In genomic region chr9:103558741-103559140, GRCm38 (mm10) we compare ENCODE assay signal across 10 mouse cellular contexts.
DNase-seq lines count a peak whose midpoint lies in the region; ATAC-seq and TF ChIP-seq lines count a peak whose summit lies in the region.
"Had no signal": no experiment of that assay in that cellular context is flagged by ENCODE, and none has a peak within 500 bp of the region (broad histone marks: within the 10 kb centered on the region; RNA-seq: fewer than 3 reads in every experiment).

No protein-coding gene starts in this region.

- peaks cover 36% of the 10 kb centered on the region for H3K4me1 ChIP-seq in heart, embryonic 13.5 days
- H3K4me1 ChIP-seq in heart, embryonic 11.5 days (ENCODE audit: control insufficient read depth, insufficient read depth, low read length), result peaks cover 21% of the 10 kb centered on the region
- 0 out of 2 replicates have a peak, but pooled peaks cover 4% of the 10 kb centered on the region for H3K4me1 ChIP-seq in lung, postnatal 0 days (ENCODE audit: insufficient read depth, low read depth, low read length)
- peaks cover 34% of the 10 kb centered on the region for H3K4me1 ChIP-seq in hindbrain, embryonic 14.5 days (replicated peaks; ENCODE audit: control insufficient read depth, insufficient read depth, low read length)
- peaks cover 30% of the 10 kb centered on the region for H3K4me1 ChIP-seq in midbrain, embryonic 14.5 days (ENCODE audit: control insufficient read depth, insufficient read depth, low read length)

- TF ChIP-seq CTCF in lung, postnatal 0 days (IDR thresholded peaks at IDR 0.05), result no peak

- no peak overlapping the region for H3K4me3 ChIP-seq in heart, embryonic 13.5 days
- no peak overlapping the region for H3K4me3 ChIP-seq in heart, embryonic 11.5 days (ENCODE audit: low read depth, low read length)
- H3K4me3 ChIP-seq in lung, postnatal 0 days (ENCODE audit: low read depth, low read length), result no peak overlapping the region
- H3K4me3 ChIP-seq in hindbrain, embryonic 14.5 days (replicated peaks; ENCODE audit: low read length), result no peak overlapping the region
- H3K4me3 ChIP-seq in midbrain, embryonic 14.5 days (replicated peaks; ENCODE audit: low read depth, low read length), result no peak overlapping the region
- H3K4me3 ChIP-seq: limb, embryonic 12.5 days had no signal

- ATAC-seq in heart, embryonic 13.5 days (ENCODE audit: extremely low read depth, insufficient number of reproducible peaks, low FRiP score, low TSS enrichment), result no peak
- ATAC-seq in heart, embryonic 11.5 days (replicated peaks; ENCODE audit: insufficient number of reproducible peaks, low FRiP score, low TSS enrichment), result no peak
- ATAC-seq in lung, postnatal 0 days, result peak; percentile 40; the same call in 1 of the 2 replicates
- peak; percentile 82; the same call in 1 of the 2 replicates for ATAC-seq in hindbrain, embryonic 14.5 days (ENCODE audit: low FRiP score)
- peak; percentile 74; the same call in 1 of the 2 replicates for ATAC-seq in midbrain, embryonic 14.5 days (ENCODE audit: low FRiP score, low TSS enrichment)

- TF ChIP-seq EP300 in lung, postnatal 0 days (IDR thresholded peaks at IDR 0.05), result no peak

- peaks cover 5% of the 10 kb centered on the region; the same call in 1 of the 2 replicates for H3K9me3 ChIP-seq in heart, embryonic 13.5 days
- H3K9me3 ChIP-seq in heart, embryonic 11.5 days (replicated peaks; ENCODE audit: control insufficient read depth, low read length), result peaks cover 2% of the 10 kb centered on the region; the same call in 1 of the 2 replicates
- no peaks in the 10 kb centered on the region for H3K9me3 ChIP-seq in lung, postnatal 0 days (ENCODE audit: low read length)
- H3K9me3 ChIP-seq in hindbrain, embryonic 14.5 days (ENCODE audit: control insufficient read depth, low read length), result no peaks in the 10 kb centered on the region
- peaks cover 5% of the 10 kb centered on the region; the same call in 1 of the 2 replicates for H3K9me3 ChIP-seq in midbrain, embryonic 14.5 days (ENCODE audit: control insufficient read depth, low read length)
- H3K9me3 ChIP-seq: limb, embryonic 12.5 days had no signal

- peaks cover 5% of the 10 kb centered on the region for H3K36me3 ChIP-seq in heart, embryonic 13.5 days
- no peaks in the 10 kb centered on the region; the same call in 1 of the 2 replicates for H3K36me3 ChIP-seq in heart, embryonic 11.5 days (ENCODE audit: control insufficient read depth, insufficient read depth, low read length)
- no peaks in the 10 kb centered on the region for H3K36me3 ChIP-seq in lung, postnatal 0 days (ENCODE audit: insufficient read depth, low read length)
- no peaks in the 10 kb centered on the region for H3K36me3 ChIP-seq in hindbrain, embryonic 14.5 days (replicated peaks; ENCODE audit: control insufficient read depth, insufficient read depth)
- no peaks in the 10 kb centered on the region for H3K36me3 ChIP-seq in midbrain, embryonic 14.5 days (ENCODE audit: control insufficient read depth, insufficient read depth, low read length)
- H3K36me3 ChIP-seq: limb, embryonic 12.5 days had no signal

- DNase-seq in lung, postnatal 0 days (ENCODE audit: low spot score), result peak; percentile 40
- DNase-seq in lung, postnatal 10 days, result no peak
- DNase-seq in hindbrain, embryonic 14.5 days (ENCODE audit: low spot score), result peak; percentile 69
- peak; percentile 77 for DNase-seq in midbrain, embryonic 14.5 days
- DNase-seq in embryo, embryonic 9.5 days (ENCODE audit: extremely low spot score), result no peak
- no peak for DNase-seq in cerebellum, postnatal 4 days (ENCODE audit: low spot score in 2 of 2)
- DNase-seq: kidney, adult 18-20 months had no signal

- no peaks in the 10 kb centered on the region for H3K27me3 ChIP-seq in heart, embryonic 13.5 days (replicated peaks)
- no peaks in the 10 kb centered on the region for H3K27me3 ChIP-seq in heart, embryonic 11.5 days (ENCODE audit: control insufficient read depth, insufficient read depth, low read length)
- H3K27me3 ChIP-seq in lung, postnatal 0 days (replicated peaks; ENCODE audit: insufficient read depth, low read length), result no peaks in the 10 kb centered on the region
- H3K27me3 ChIP-seq in hindbrain, embryonic 14.5 days (ENCODE audit: control insufficient read depth, insufficient read depth, low read length), result no peaks in the 10 kb centered on the region; the same call in 1 of the 2 replicates
- H3K27me3 ChIP-seq in midbrain, embryonic 14.5 days (ENCODE audit: control insufficient read depth, insufficient read depth, low read length), result peaks cover 22% of the 10 kb centered on the region; the same call in 1 of the 2 replicates
- H3K27me3 ChIP-seq: limb, embryonic 12.5 days had no signal

- H3K4me2 ChIP-seq in heart, embryonic 13.5 days, result no peak overlapping the region
- H3K4me2 ChIP-seq in heart, embryonic 11.5 days, result no peak overlapping the region
- H3K4me2 ChIP-seq in lung, postnatal 0 days (replicated peaks; ENCODE audit: low read depth, low read length), result no peak overlapping the region
- no peak overlapping the region for H3K4me2 ChIP-seq in hindbrain, embryonic 14.5 days (replicated peaks)
- no peak overlapping the region for H3K4me2 ChIP-seq in midbrain, embryonic 14.5 days (ENCODE audit: low read length)
- H3K4me2 ChIP-seq: limb, embryonic 12.5 days had no signal

- peak overlapping the region; percentile 26 for H3K27ac ChIP-seq in heart, embryonic 13.5 days (replicated peaks)
- no peak overlapping the region for H3K27ac ChIP-seq in heart, embryonic 11.5 days (ENCODE audit: low read depth, low read length)
- peak overlapping the region; percentile 20; the same call in 1 of the 2 replicates for H3K27ac ChIP-seq in lung, postnatal 0 days (ENCODE audit: low read length)
- H3K27ac ChIP-seq in hindbrain, embryonic 14.5 days, result peak overlapping the region; percentile 60
- H3K27ac ChIP-seq in midbrain, embryonic 14.5 days (replicated peaks; ENCODE audit: low read depth, low read length), result peak overlapping the region; percentile 37; the same call in 1 of the 2 replicates
- H3K27ac ChIP-seq: limb, embryonic 12.5 days had no signal

- 53% methylated on average over 6 of the region's 6 CpGs for WGBS in heart, embryonic 13.5 days
- WGBS in heart, embryonic 11.5 days (ENCODE audit: insufficient replicate concordance), result 73% methylated on average over 6 of the region's 6 CpGs
- 29% methylated on average over 6 of the region's 6 CpGs for WGBS in lung, postnatal 0 days
- 43% methylated on average over 6 of the region's 6 CpGs for WGBS in hindbrain, embryonic 14.5 days
- 42% methylated on average over 6 of the region's 6 CpGs for WGBS in midbrain, embryonic 14.5 days

- H3K9ac ChIP-seq in heart, embryonic 13.5 days, result peak overlapping the region; percentile 20; the same call in 1 of the 2 replicates
- H3K9ac ChIP-seq in heart, embryonic 11.5 days (ENCODE audit: low read depth, low read length), result no peak overlapping the region
- no peak overlapping the region for H3K9ac ChIP-seq in lung, postnatal 0 days (replicated peaks; ENCODE audit: low read depth)
- no peak overlapping the region for H3K9ac ChIP-seq in hindbrain, embryonic 14.5 days
- H3K9ac ChIP-seq in midbrain, embryonic 14.5 days (replicated peaks; ENCODE audit: low read length), result no peak overlapping the region
- H3K9ac ChIP-seq: limb, embryonic 12.5 days had no signal

Comparison
In these comparisons a context has a peak if more than half of its experiments do, and no peak if none do; other contexts are left out.
1. DNase-seq: peak in lung, postnatal 0 days (single experiment), hindbrain, embryonic 14.5 days (single experiment) and midbrain, embryonic 14.5 days (single experiment); none in lung, postnatal 10 days (single experiment), embryo, embryonic 9.5 days (single experiment) and cerebellum, postnatal 4 days (0 of 2).
2. ATAC-seq: peak in lung, postnatal 0 days (single experiment), hindbrain, embryonic 14.5 days (single experiment) and midbrain, embryonic 14.5 days (single experiment); none in heart, embryonic 13.5 days (single experiment) and heart, embryonic 11.5 days (single experiment).